Mouse (Mus musculus) liver, embryonic 12.5 days (tissue): ENCODE results near the gene Asb16. TPM values are rescaled to one million over a fixed set of nuclear protein-coding genes. Genes with fewer than 3 reads are reported as not detected.

Experiments
- ATAC-seq: fragments of 200-750 bp; cut with Nextera tagmentation; 2 replicates; pipeline ENCODE4 v1.8.0; 2017; ENCODE audit warnings: moderate number of reproducible peaks, mild to moderate bottlenecking, moderate library complexity
- H3K27ac ChIP-seq: fragments of 300-500 bp; sonication (generic); 2 replicates; pipeline ENCODE4 v1.5.1; 2016; ENCODE audit warnings: mild to moderate bottlenecking
- H3K27me3 ChIP-seq: fragments of 300-500 bp; sonication (generic); replicated peaks from 2 replicates; pipeline ENCODE4 v1.6.1; 2016; ENCODE audit warnings: mild to moderate bottlenecking, moderate library complexity
- H3K36me3 ChIP-seq: fragments of 300-500 bp; sonication (generic); 2 replicates; pipeline ENCODE4 v1.6.1; 2016; ENCODE audit warnings: mild to moderate bottlenecking, moderate library complexity
- H3K4me1 ChIP-seq: fragments of 300-500 bp; sonication (generic); 2 replicates; pipeline ENCODE4 v1.6.1; 2016
- H3K4me2 ChIP-seq: fragments of 300-500 bp; sonication (generic); 2 replicates; pipeline ENCODE4 v1.6.1; 2016; ENCODE audit warnings: mild to moderate bottlenecking, moderate library complexity
- H3K4me3 ChIP-seq: fragments of 300-500 bp; sonication (generic); 2 replicates; pipeline ENCODE4 v1.5.1; 2016; ENCODE audit warnings: mild to moderate bottlenecking, moderate library complexity
- H3K9ac ChIP-seq: fragments of 300-500 bp; sonication (generic); 2 replicates; pipeline ENCODE4 v1.6.1; 2016; ENCODE audit warnings: mild to moderate bottlenecking, moderate library complexity
- H3K9me3 ChIP-seq: fragments of 300-500 bp; sonication (generic); replicated peaks from 2 replicates; pipeline ENCODE4 v1.6.1; 2016; ENCODE audit warnings: mild to moderate bottlenecking, moderate library complexity
- WGBS: fragments of 180-500 bp; shearing (Covaris S2); methylation state at CpG from one replicate; pipeline ENCODE4 v1.1.7; 2016; ENCODE audit not compliant: insufficient replicate concordance; 5-methylcytosine and 5-hydroxymethylcytosine counted together
- polyA plus RNA-seq: library from polyadenylated mRNA; unstranded; fragments of >200 nt; fragmentation: Nextera tagmentation; extraction: Ambion mirVana; gene quantifications from 2 replicates; pipeline ENCODE4 v1.2.1, GENCODE M21; 2016

Gene Asb16
- polyA plus RNA-seq, 1 experiment from 2014 or later = 0.05 TPM

DNA sequence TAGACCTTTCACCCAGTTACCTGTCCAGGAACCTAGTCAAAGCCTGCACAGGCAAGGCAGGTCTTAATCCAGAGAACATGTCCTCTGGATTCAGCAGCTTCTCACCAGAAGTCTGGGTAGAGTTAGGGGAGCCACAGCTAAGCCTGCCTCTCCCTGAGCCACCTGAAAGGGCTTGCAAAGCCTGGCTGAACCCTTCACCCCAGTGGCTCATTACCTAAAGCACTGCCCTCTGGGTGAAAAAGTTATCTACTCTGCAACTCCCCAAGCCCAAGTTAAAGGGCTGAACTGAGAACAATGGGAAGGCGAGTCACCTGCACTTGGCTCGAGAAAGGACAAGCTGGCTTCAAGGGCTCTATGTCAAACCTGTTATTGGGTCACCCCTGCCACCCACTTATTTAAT is 35.6 kb downstream of the Asb16 start:
- Histone ChIP-seq H3K9me3 (no peaks in the 10 kb centered on the region), H3K4me3 (no peak overlapping the region), H3K27ac (no peak overlapping the region), H3K4me1 (peaks cover 17% of the 10 kb centered on the region), H3K36me3 (peaks cover 43% of the 10 kb centered on the region), H3K9ac (no peak overlapping the region), H3K4me2 (no peak overlapping the region), H3K27me3 (no peaks in the 10 kb centered on the region)
- no peak for ATAC-seq
- 52% methylated on average over 2 of the region's 2 CpGs for WGBS

DNA sequence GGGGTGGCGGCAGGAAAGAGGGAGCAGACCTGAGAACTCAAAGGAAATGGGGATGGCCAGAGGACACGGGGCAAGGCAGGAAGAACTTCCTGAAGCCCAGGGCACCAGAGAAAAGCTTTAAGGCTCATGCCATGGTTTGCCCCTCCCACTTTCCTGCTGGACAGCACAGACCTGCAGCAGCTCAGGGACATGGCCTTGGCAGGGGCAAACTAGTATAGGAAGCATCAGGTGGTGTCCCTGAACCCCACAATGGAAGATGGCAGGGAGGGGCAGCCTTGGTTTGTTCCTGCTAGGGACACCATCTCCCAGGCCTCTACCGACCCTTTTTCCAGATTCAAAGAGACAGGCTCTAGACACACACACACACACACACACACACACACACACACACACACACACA is 36.8 kb downstream of the Asb16 start:
- no peak for ATAC-seq
- Histone ChIP-seq H3K4me1 (peaks cover 24% of the 10 kb centered on the region), H3K36me3 (peaks cover 55% of the 10 kb centered on the region), H3K4me3 (no peak overlapping the region), H3K9me3 (no peaks in the 10 kb centered on the region), H3K9ac (no peak overlapping the region), H3K27ac (no peak overlapping the region), H3K27me3 (no peaks in the 10 kb centered on the region), H3K4me2 (no peak overlapping the region)
- WGBS = 72% methylated on average over 3 of the region's 3 CpGs

GRCm38 (mm10) chr11:102308104-102308503 is 39.6 kb downstream of the Asb16 start:
- Histone ChIP-seq H3K4me3 (no peak overlapping the region), H3K4me1 (peaks cover 51% of the 10 kb centered on the region), H3K9me3 (no peaks in the 10 kb centered on the region), H3K4me2 (peak overlapping the region; percentile 82; the same call in 1 of the 2 replicates), H3K9ac (peak overlapping the region; percentile 52; the same call in 1 of the 2 replicates), H3K27me3 (no peaks in the 10 kb centered on the region), H3K27ac (no peak overlapping the region), H3K36me3 (peaks cover 82% of the 10 kb centered on the region)
- no peak for ATAC-seq
- WGBS = 67% methylated on average over 9 of the region's 9 CpGs

DNA sequence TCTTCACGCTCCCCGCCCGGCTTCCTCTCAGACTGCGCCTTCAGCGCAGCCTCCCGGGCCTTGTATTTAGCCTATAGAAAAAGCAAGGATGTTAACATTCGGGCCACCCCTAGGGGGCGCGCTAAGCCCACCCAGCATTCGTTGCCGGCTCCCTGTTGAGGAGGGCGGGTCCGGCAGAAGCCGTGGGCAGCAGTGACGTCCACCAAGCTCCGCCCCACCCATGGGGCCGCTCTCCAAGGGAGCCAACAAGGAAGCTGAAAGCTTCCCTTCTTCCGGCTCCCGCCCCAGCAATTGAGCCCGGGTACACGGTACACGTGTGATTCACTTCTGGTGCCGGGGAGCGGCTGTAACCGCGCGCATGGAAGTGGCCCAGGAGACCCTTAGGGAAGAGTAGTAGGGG is 40.4 kb downstream of the Asb16 start:
- WGBS = under 1% methylated on average over 27 of the region's 27 CpGs

DNA sequence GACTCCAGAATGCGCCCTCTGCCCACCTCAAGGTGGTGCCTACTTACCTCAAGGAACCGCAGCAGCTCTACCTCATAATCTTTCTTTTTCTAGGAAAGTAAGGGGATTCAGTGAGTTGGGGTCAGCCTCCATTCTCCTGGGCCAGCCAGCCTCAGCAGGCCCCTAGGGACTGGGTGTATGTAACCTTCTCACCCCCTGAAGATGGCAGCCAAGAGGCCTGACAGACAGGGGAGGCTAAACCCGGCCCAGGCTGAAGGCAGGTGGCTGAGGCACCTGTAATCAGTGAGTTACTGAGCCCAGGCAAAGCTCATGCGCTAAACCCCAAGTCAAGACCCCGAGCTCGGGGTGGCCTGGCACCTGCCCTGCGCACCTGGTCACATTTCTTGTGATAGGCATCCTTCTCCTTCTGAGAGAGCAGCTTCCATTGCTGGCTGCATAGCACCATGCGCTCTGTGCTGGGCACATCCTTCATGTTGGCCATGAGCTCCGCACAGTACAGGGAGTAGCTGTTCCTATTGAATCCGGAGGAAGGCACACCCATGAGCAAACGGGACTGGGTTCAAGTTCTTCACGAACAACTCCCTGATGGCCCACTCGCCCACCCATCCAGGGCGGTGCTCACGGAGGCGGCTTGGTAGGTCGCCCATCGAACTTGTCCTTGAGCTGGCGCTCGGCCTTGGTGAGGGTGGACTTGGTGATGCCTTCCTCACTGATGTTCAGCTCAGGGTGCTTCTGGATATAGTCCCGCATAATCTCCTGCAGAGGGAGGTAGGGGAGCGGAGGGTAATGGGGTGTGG is 41.5 kb downstream of the Asb16 start:
- H3K4me1 ChIP-seq = peaks cover 70% of the 10 kb centered on the region
- peak overlapping the region; percentile 82 for H3K4me2 ChIP-seq
- H3K4me3 ChIP-seq = peak overlapping the region; percentile 54
- peak overlapping the region; percentile 83 for H3K27ac ChIP-seq
- ATAC-seq = no peak
- no peaks in the 10 kb centered on the region for H3K9me3 ChIP-seq
- H3K9ac ChIP-seq = peak overlapping the region; percentile 60
- no peaks in the 10 kb centered on the region for H3K27me3 ChIP-seq
- H3K36me3 ChIP-seq = peaks cover 97% of the 10 kb centered on the region
- 71% methylated on average over 22 of the region's 22 CpGs for WGBS

More for the DNA sequence above, 40.4 kb downstream of the Asb16 start:
- H3K4me1 ChIP-seq = peaks cover 59% of the 10 kb centered on the region
- H3K36me3 ChIP-seq = peaks cover 91% of the 10 kb centered on the region
- peak overlapping the region; percentile 60 for H3K9ac ChIP-seq
- H3K27ac ChIP-seq = peak overlapping the region; percentile 83
- H3K9me3 ChIP-seq = no peaks in the 10 kb centered on the region
- ATAC-seq = peak; percentile 93
- H3K27me3 ChIP-seq = no peaks in the 10 kb centered on the region
- H3K4me2 ChIP-seq = peak overlapping the region; percentile 82
- H3K4me3 ChIP-seq = peak overlapping the region; percentile 54

DNA sequence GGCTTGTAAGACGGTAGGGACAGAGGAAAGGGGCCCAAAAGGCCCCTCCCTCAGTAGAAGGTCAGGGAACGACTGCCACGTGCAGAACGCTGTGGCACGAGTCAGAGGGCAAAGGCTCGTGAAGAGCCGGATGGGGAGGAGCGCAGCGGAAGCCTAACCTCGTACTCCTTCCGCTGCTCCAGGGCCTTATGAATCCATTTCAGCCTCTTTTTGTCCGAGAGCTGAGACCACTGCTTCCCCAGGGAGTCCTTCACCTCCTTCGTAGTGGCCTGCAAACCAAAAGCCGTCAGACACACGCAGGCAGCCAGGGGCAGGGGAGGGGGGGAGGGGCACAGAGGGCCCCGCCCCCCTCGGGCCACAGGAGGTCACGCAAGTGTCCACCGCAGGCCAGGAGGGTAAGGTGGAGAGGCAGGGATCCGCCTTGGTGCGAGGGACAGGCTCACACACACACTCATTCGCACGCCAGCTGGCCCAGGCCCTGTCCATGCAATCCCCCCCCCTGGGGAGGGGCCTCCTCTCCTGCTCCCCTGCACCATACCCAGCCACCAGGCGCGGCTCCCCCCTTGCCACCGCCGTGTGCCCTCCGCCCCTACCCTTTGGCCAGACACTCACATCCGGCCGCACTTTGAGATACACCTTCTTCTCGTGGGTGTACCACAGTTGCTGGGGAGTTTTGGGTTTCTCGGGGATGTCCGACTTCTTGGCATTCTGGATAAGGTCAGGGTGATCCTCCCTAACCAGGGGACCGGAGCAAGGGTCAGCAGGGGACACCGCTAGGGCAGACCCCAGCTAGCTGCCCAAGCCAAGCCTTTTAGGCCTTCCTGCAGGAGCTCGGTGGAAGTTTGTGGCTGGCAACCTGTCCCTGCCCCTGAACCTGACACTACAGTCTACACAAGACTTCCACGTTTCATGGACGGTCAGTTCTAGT is 42.5 kb downstream of the Asb16 start:
- no peaks in the 10 kb centered on the region for H3K27me3 ChIP-seq
- H3K9me3 ChIP-seq = no peaks in the 10 kb centered on the region
- peak overlapping the region; percentile 54 for H3K4me3 ChIP-seq
- H3K27ac ChIP-seq = peak overlapping the region; percentile 83
- 43% methylated on average over 37 of the region's 38 CpGs for WGBS
- H3K36me3 ChIP-seq = peaks cover 95% of the 10 kb centered on the region
- no peak for ATAC-seq
- peak overlapping the region; percentile 82 for H3K4me2 ChIP-seq
- H3K9ac ChIP-seq = peak overlapping the region; percentile 60
- peaks cover 80% of the 10 kb centered on the region for H3K4me1 ChIP-seq

GRCm38 (mm10) chr11:102311966-102312365 is 43.4 kb downstream of the Asb16 start:
- H3K9me3 ChIP-seq = no peaks in the 10 kb centered on the region
- WGBS = 82% methylated on average over 4 of the region's 4 CpGs
- peaks cover 86% of the 10 kb centered on the region for H3K36me3 ChIP-seq
- no peak for ATAC-seq
- no peak overlapping the region for H3K4me2 ChIP-seq
- H3K27ac ChIP-seq = peak overlapping the region; percentile 83; the same call in 1 of the 2 replicates
- no peak overlapping the region for H3K4me3 ChIP-seq
- no peaks in the 10 kb centered on the region for H3K27me3 ChIP-seq
- H3K9ac ChIP-seq = no peak overlapping the region
- peaks cover 83% of the 10 kb centered on the region for H3K4me1 ChIP-seq

DNA sequence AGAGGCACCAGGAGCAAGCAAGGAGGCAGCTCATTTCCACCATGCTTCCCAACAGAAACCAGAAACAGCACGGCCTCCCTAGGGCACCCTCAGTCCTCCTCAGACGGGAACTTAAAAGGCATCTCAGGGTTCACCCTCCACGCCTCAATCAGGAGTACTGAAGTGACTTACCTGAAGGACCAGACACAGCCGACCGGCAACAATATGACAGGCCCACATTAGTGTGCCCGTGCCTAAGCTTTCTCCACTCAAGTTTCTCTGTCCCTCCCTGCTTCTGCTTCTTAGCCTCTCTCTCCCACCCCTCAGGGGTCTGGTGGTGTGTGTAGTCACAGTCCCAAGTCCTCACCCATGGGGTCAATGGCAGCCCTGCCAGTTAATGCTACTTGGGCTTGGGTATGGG is 44.0 kb downstream of the Asb16 start:
- H3K27ac ChIP-seq = peak overlapping the region; percentile 83; the same call in 1 of the 2 replicates
- H3K36me3 ChIP-seq = peaks cover 79% of the 10 kb centered on the region
- no peak for ATAC-seq
- 72% methylated on average over 6 of the region's 6 CpGs for WGBS
- no peak overlapping the region for H3K9ac ChIP-seq
- no peak overlapping the region for H3K4me3 ChIP-seq
- peaks cover 83% of the 10 kb centered on the region for H3K4me1 ChIP-seq
- H3K9me3 ChIP-seq = no peaks in the 10 kb centered on the region
- no peaks in the 10 kb centered on the region for H3K27me3 ChIP-seq
- no peak overlapping the region for H3K4me2 ChIP-seq

GRCm38 (mm10) chr11:102314321-102314720 is 45.8 kb downstream of the Asb16 start:
- peaks cover 65% of the 10 kb centered on the region for H3K36me3 ChIP-seq
- 76% methylated on average over 12 of the region's 12 CpGs for WGBS
- H3K4me3 ChIP-seq = no peak overlapping the region
- H3K4me1 ChIP-seq = peaks cover 70% of the 10 kb centered on the region
- no peak overlapping the region for H3K9ac ChIP-seq
- no peak overlapping the region for H3K27ac ChIP-seq
- ATAC-seq = no peak
- H3K27me3 ChIP-seq = no peaks in the 10 kb centered on the region
- 0 out of 2 replicates have a peak overlapping the region, but pooled peaks have one; percentile 96 for H3K4me2 ChIP-seq
- H3K9me3 ChIP-seq = no peaks in the 10 kb centered on the region

DNA sequence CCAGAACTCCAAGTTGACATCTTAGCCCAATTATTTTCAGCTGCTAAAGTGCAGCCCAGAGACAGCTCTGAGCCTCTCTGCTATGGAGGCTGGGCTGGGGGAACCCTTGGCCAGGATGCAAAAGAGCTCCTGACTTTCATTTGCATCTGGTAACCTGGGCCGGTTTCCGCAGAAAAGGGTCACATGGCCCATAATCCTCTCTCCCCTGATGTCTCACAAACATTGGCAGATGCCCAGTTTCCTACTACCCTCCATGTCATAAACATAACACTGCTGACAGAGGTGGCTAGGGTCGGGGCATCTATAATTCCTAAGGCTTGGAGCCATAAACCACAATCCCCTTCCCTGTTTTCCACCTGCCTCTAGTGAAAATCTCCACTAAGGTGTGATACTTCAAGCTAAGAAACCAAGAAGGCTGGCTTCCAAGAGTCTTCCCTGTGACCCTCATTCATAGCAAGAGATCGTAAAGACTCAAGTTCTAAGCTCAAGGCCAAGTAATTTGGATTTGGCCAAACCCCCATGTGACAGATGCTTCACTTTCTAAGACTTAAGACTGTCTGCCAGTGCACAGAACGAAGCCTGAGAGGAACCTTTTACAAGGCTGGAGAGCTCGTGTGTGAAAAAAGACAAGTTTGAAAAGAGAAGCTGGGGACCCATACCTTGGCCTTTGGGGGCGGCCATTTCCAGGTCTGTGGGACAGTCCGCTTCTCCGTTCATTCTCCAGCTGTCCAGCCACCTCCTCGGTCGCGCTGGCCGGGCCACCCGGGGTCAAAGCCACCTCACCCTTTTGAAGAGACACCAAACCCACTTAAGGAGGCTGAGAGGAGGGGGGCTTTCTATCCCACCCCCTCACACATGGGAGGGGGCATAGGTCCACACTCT is 47.4 kb downstream of the Asb16 start:
- H3K27ac ChIP-seq = peak overlapping the region; percentile 84
- peak overlapping the region; percentile 100 for H3K4me3 ChIP-seq
- WGBS = 10% methylated on average over 14 of the region's 14 CpGs
- H3K9ac ChIP-seq = peak overlapping the region; percentile 100
- H3K27me3 ChIP-seq = peaks cover 6% of the 10 kb centered on the region; the same call in 1 of the 2 replicates
- no peaks in the 10 kb centered on the region for H3K9me3 ChIP-seq
- H3K36me3 ChIP-seq = peaks cover 49% of the 10 kb centered on the region
- H3K4me2 ChIP-seq = peak overlapping the region; percentile 96
- no peak for ATAC-seq
- H3K4me1 ChIP-seq = peaks cover 69% of the 10 kb centered on the region
